Mouse (Mus musculus) cerebellum, adult 2 months (tissue): ENCODE measurements around the gene Mpzl3. TPM values are rescaled to one million over a fixed set of nuclear protein-coding genes. Genes with fewer than 3 reads are reported as not detected.
A peak's percentile ranks its signal among the peaks of the same experiment; 100 is the strongest.

ENCODE experiments used
- DNase-seq, 2 experiments: peaks; one replicate each; pipeline ENCODE4 v3.0.0; 2021
- H3K27ac ChIP-seq: fragments of 200-500 bp; 2 replicates; pipeline ENCODE4 v1.5.1; 2012; ENCODE audit warnings: low read length, control low read depth, inconsistent platforms; ENCODE audit not compliant: insufficient read depth
- H3K27me3 ChIP-seq: fragments of 200-500 bp; 2 replicates; pipeline ENCODE4 v1.6.1; 2012; ENCODE audit warnings: inconsistent platforms, mild to moderate bottlenecking, low read length, moderate library complexity; ENCODE audit not compliant: control insufficient read depth, insufficient read depth
- H3K4me1 ChIP-seq: fragments of 200-500 bp; 2 replicates; pipeline ENCODE4 v1.6.1; 2011; ENCODE audit warnings: low read length; ENCODE audit not compliant: control insufficient read depth, insufficient read depth
- H3K4me3 ChIP-seq: fragments of 200-500 bp; replicated peaks from 2 replicates; pipeline ENCODE3; 2011; ENCODE audit warnings: mild to moderate bottlenecking, low read depth, low read length, control low read depth; ENCODE audit not compliant: insufficient read depth
- CTCF ChIP-seq: fragments of 200-500 bp; IDR thresholded peaks from 2 replicates; pipeline ENCODE4 v1.5.1; 2011; ENCODE audit warnings: low read depth, mild to moderate bottlenecking, control low read depth, low read length, moderate library complexity, borderline replicate concordance; ENCODE audit not compliant: insufficient read depth
- POLR2A ChIP-seq: fragments of 200-500 bp; IDR thresholded peaks from 2 replicates; pipeline ENCODE4 v1.6.1; 2011; ENCODE audit warnings: low read length, control low read depth, borderline replicate concordance; ENCODE audit not compliant: insufficient read depth
- WGBS: fragments of 180-500 bp; shearing (Covaris S2); methylation state at CpG from one replicate; pipeline ENCODE4 v1.1.7; 2018; 5-methylcytosine and 5-hydroxymethylcytosine counted together
- polyA plus RNA-seq: library from polyadenylated mRNA; depleted of rRNA; stranded (reverse); fragments of >200 nt; gene quantifications from 2 replicates; pipeline ENCODE4 v1.2.3, GENCODE M21; 2012; rRNA removed

The Mpzl3 gene
- 7.4 and 8.3 TPM in 2 replicates for polyA plus RNA-seq

DNA sequence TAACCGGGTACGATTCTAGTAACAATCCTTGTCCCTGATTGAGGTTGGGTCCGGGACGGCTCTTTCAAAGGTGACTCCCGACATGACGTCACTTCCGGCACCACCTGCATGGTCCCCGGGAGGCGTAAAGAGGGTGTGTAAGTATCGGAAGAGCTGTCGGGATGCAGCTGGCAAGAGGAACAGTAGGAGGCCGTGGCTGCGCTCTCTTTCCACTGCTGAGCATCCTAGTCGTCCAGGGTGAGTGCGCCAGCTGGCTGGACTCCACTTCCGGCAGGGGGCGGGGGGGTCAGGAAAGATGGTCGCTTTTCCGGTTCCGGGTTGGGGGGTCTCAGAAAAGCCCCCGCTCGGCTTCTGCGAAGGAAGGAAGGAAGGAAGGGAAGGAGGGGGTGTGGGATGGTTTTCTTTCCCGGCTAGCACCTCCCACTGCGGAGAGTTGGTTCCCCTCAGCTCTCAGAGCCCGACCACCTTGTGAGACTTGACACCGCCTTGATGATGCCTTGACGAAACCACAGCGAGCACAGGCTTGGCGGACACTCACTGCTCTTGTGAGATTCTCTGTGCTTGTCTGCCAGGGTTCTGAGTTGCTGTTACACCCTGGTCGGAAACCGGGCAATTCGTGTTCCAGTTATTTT is at the start of gene Mpzl3:
Mpzl3 (plus strand) TSS at position 105 of the 632 bp plus-strand sequence.
- Histone ChIP-seq H3K27me3 (no peaks in the 10 kb centered on the region), H3K4me1 (peaks cover 6% of the 10 kb centered on the region; the same call in 1 of the 2 replicates), H3K27ac (peak within 1 kb of the TSS; percentile 96), H3K4me3 (peak within 1 kb of the TSS; percentile 93)
- WGBS: under 1% methylated on average over 33 of the region's 33 CpGs
- peak; percentile 89 to 90 for DNase-seq
- TF ChIP-seq CTCF (no peak), POLR2A (peak; percentile 41; the same call in 1 of the 2 replicates)

DNA sequence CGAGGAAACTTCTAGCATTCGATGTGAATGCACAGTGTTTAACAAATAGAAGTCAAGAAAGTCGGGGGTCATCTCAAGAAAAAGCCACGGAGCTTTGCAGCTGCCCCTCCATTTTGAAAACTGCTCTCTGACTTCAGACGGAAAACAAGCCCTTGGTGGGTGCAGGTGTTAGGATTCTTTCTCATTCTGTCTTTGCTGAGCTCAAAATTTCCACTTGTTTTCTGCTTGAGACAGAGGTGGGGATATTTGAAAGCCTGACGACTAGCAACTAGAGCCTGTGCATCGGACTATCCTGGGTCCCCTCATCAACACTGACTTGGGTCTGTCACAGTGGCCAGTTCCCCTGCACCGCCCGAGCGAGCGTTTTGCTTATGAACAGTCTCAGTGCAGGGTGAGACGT is 47.6 kb upstream of the Mpzl3 start:
- WGBS: 70% methylated on average over 12 of the region's 12 CpGs
- TF ChIP-seq POLR2A: no peak
- TF ChIP-seq CTCF: no peak
- no peak overlapping the region for H3K4me3 ChIP-seq
- H3K27me3 ChIP-seq: 0 out of 2 replicates have a peak, but pooled peaks cover 1% of the 10 kb centered on the region
- no peaks in the 10 kb centered on the region for H3K4me1 ChIP-seq
- no peak for DNase-seq
- no peak overlapping the region for H3K27ac ChIP-seq

DNA sequence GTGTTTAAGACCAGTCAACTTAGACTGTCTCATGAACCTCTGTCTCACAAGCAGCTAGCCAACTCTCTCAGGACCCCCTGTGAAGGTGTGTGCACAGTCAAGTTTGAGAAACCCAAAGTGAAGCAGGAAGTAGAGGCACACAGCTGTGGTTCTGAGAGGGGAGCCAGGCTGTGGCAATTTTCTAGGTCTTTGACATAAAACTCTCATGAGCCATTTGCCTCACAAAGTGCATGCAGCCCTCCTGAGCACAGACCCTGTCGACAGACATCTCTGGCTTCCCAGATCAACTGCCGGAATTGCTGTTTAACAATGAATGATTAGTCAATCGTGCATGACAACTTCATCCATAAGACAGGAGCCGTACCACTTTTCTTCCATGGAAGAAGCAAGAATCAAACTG is 46.6 kb upstream of the Mpzl3 start:
- 30% methylated on average over 4 of the region's 4 CpGs for WGBS
- Histone ChIP-seq H3K27me3 (0 out of 2 replicates have a peak, but pooled peaks cover 1% of the 10 kb centered on the region), H3K4me3 (no peak overlapping the region), H3K27ac (no peak overlapping the region), H3K4me1 (no peaks in the 10 kb centered on the region)
- no peak for TF ChIP-seq POLR2A
- TF ChIP-seq CTCF: no peak
- no peak for DNase-seq

DNA sequence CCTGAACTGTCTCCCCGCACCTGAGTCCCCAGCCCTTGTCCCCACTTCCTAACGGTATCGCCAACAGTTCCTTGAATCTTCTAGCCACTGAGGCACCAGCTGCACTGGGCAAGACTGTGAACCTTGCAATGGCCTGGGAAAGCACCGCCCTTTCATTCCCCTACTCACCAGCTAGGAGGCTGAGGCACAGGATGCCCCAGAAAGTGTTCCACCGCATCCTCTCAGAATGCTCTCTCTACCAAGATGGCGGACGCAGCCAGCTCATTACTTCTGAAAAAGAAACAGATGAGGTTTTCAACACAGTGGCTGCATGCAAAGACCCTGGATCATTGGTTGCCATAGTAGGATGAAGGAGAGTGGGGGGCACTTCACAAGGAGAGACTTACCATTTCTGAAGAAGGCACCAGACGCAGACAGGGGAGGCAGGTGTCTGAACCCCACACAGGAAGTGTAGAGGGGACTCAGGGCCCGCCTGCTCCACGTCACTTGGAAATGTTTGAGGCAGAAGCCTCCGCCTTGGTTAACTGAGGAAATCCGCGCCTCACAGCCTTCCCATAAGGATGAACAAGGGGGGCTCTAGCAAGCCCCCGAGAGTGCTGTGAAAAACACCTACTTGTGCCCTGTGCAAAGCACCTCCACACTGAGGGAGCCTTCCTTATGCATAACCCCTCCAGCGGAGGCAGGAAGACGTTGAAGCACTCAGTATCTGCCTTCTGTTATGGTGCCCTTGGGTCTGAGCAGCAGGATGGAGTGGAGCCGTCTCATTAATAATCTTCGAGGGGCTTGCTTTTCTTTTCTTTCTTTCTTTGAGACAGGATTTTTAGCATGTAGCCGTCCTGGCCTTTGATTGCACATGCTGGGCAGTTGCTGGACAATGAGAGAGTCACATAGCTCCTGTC is 45.6 kb upstream of the Mpzl3 start, which contains the start of gene Cd3e:
Cd3e (minus strand) TSS at position 448 of the 899 bp plus-strand sequence.
- H3K4me1 ChIP-seq: no peaks in the 10 kb centered on the region
- WGBS: 81% methylated on average over 19 of the region's 19 CpGs
- H3K27ac ChIP-seq: no peak within 1 kb of the TSS
- TF ChIP-seq CTCF (no peak), POLR2A (no peak)
- H3K27me3 ChIP-seq: 0 out of 2 replicates have a peak, but pooled peaks cover 1% of the 10 kb centered on the region
- H3K4me3 ChIP-seq: no peak within 1 kb of the TSS
- no peak for DNase-seq

DNA sequence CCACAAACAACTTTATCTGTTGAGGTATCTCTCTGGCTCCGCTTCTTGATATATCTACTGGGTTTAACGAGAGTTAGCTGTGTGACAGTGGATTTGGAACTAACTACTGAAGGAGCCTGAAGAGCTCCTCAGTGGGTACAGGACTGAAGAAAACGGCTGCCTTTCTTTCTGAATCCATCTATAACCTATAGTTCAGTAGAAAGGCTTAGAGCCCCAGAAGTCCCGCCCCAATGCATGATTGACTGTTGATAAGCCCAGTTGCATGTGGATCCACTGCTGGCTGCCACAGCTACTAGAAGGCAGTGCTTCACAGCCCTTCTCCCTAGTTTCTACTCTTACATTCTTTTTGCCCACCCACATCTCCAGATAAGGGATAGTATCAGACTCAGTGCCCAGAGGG is 44.5 kb upstream of the Mpzl3 start:
- H3K4me1 ChIP-seq: no peaks in the 10 kb centered on the region
- no peak for DNase-seq
- no peak overlapping the region for H3K27ac ChIP-seq
- H3K4me3 ChIP-seq: no peak overlapping the region
- TF ChIP-seq CTCF (no peak), POLR2A (no peak)
- WGBS: 81% methylated on average over 4 of the region's 4 CpGs
- 0 out of 2 replicates have a peak, but pooled peaks cover 1% of the 10 kb centered on the region for H3K27me3 ChIP-seq

DNA sequence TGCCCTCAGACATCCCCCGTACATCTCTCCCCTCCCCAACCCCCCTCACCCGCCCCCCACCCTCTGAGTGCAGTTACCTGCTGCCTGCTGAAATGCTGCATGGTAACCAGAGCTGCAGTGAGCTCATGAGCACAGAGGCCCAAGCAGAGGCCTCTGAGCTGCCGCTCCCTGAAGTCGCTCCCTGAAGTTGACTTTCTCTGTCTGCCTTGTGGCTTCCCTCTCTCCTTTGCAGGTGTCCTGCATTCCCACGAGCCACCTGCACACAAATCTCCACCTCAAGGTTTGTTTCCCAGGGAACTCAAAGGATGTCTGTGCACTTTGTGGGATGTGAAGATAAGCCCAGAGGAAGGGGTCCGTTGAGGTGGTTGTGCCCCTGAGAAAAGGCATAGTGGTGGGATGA is 43.7 kb upstream of the Mpzl3 start:
- TF ChIP-seq POLR2A (no peak), CTCF (no peak)
- DNase-seq: no peak
- Histone ChIP-seq H3K27me3 (0 out of 2 replicates have a peak, but pooled peaks cover 1% of the 10 kb centered on the region), H3K27ac (no peak overlapping the region), H3K4me1 (no peaks in the 10 kb centered on the region), H3K4me3 (no peak overlapping the region)
- WGBS: 49% methylated on average over 6 of the region's 6 CpGs

DNA sequence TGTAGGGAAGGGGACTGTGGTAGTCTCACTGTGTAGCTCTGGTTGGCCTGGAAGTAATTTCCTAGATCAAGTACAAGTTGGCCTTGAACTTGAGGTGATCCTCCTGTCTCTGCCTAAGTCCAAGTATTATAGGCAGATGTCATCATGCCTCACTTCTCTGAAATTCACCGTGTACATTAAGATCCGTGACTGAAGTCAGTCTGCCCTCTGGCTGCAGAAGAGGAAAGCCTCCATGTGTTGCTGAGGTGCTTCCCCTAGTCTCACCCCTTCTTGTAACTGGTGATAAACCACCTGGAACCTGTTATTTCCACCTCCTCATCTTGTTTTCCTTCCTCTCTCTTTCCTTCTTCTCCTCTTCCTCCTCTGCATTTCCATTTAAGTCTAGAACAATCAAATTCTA is 40.1 kb upstream of the Mpzl3 start:
- DNase-seq: no peak
- Histone ChIP-seq H3K27me3 (no peaks in the 10 kb centered on the region), H3K4me3 (no peak overlapping the region), H3K4me1 (no peaks in the 10 kb centered on the region), H3K27ac (no peak overlapping the region)
- TF ChIP-seq CTCF (no peak), POLR2A (no peak)
- WGBS: 36% methylated on average over 2 of the region's 2 CpGs

DNA sequence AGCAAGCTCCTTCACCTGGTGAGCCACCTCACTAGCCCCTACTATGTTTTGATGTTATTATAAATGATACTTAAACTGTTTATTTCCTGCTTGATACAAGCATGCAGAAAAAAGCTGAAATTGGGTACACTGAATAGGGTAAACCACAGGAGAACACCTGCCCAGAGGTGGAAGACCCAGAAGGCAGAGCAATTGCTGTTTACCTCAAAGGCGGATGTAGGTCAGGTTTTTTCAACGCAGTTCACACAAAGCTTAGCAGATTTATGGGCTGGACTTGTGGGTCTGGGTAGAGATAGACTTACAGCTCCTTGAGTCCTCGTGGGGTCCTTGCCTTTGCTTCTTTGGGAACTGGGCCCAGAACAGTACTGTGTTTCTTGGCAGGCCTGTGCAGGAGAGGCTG is 39.1 kb upstream of the Mpzl3 start:
- Histone ChIP-seq H3K27ac (no peak overlapping the region), H3K27me3 (no peaks in the 10 kb centered on the region), H3K4me3 (no peak overlapping the region), H3K4me1 (no peaks in the 10 kb centered on the region)
- WGBS: 66% methylated on average over 3 of the region's 3 CpGs
- no peak for DNase-seq
- TF ChIP-seq CTCF (no peak), POLR2A (no peak)
